Mouse (Mus musculus): Measurements from ENCODE around the gene Slc25a27. TPM values are rescaled to one million over a fixed set of nuclear protein-coding genes. Genes with fewer than 3 reads are reported as not detected.

The Slc25a27 gene
- total and polyA plus RNA-seq, 3 experiments, result 0.13 to 0.49 (median 0.40) TPM

- dilution Hi-C loops (cut with MboI; ENCODE audit: extremely low pct_ligation_motif_present, extremely low pct_unique_long_range_greater_than_20kb, low sequenced_read_pairs), result no loop called here
- Histone ChIP-seq H3K36me3 (replicated peaks in 1 of 2; ENCODE audit: control insufficient read depth in 1 of 2, insufficient read depth in 1 of 2, low read length in 1 of 2) (no peaks in the 10 kb centered on the region), H3K4me2 (ENCODE audit: insufficient read depth, low read depth, poor library complexity, severe bottlenecking) (no peak overlapping the region), H3K4me3 (replicated peaks in 1 of 3; ENCODE audit: low read depth in 2 of 3, low read length in 2 of 3, poor library complexity in 1 of 3) (no peak overlapping the region), H3K27ac (ENCODE audit: insufficient read depth, low read depth) (no peak overlapping the region), H3K27me3 (replicated peaks) (no peaks in the 10 kb centered on the region), H3K9ac (ENCODE audit: insufficient read depth, low read depth) (no peak overlapping the region), H3K4me1 (ENCODE audit: control insufficient read depth in 1 of 2, insufficient read depth in 2 of 2) (no peaks in the 10 kb centered on the region), H3K79me2 (replicated peaks; ENCODE audit: control insufficient read depth, extremely low read depth, insufficient read depth, poor library complexity, severe bottlenecking) (no peaks in the 10 kb centered on the region), H3K9me3 (replicated peaks; ENCODE audit: low read length) (peaks cover 24% of the 10 kb centered on the region)
- no peak for DNase-seq (ENCODE audit: extremely low read depth)
- in situ Hi-C loops (cut with MboI; ENCODE audit: low pct_ligation_motif_present, low pct_unique_long_range_greater_than_20kb, low sequenced_read_pairs), result loop anchor here (25.0 kb wide), 1 partner anchor 323 kb away; no protein-coding TSS in a partner anchor
- TF ChIP-seq JUND (conservative IDR thresholded peaks at IDR 0.05; ENCODE audit: low read depth, low read length) (no peak), MXI1 (IDR thresholded peaks at IDR 0.05; ENCODE audit: low read depth, low read length) (no peak), TCF12 (IDR thresholded peaks at IDR 0.05; ENCODE audit: low read depth, low read length) (no peak), RAD21 (IDR thresholded peaks at IDR 0.05; ENCODE audit: low read depth, low read length) (no peak), ZC3H11A (IDR thresholded peaks at IDR 0.05; ENCODE audit: low read depth, low read length) (no peak), ZKSCAN1 (IDR thresholded peaks at IDR 0.05; ENCODE audit: borderline replicate concordance, low read depth, low read length) (no peak), EP300 (IDR thresholded peaks at IDR 0.05; ENCODE audit: low read length) (no peak), RCOR1 (conservative IDR thresholded peaks at IDR 0.05; ENCODE audit: low read depth, low read length) (no peak), E2F4 (IDR thresholded peaks at IDR 0.05; ENCODE audit: insufficient replicate concordance, low read depth, low read length) (no peak)
Observed at GRCm38 (mm10) chr17:43714191-43714590, 47.2 kb upstream of the Slc25a27 start.

- H3K4me2 ChIP-seq (ENCODE audit: insufficient read depth, low read depth, poor library complexity, severe bottlenecking), result no peak overlapping the region
- H3K9ac ChIP-seq (ENCODE audit: insufficient read depth, low read depth), result no peak overlapping the region
- peaks cover 34% of the 10 kb centered on the region for H3K9me3 ChIP-seq (replicated peaks; ENCODE audit: low read length)
- in situ Hi-C loops (cut with MboI; ENCODE audit: low pct_ligation_motif_present, low pct_unique_long_range_greater_than_20kb, low sequenced_read_pairs), result loop anchor here (25.0 kb wide), 1 partner anchor 326 kb away; no protein-coding TSS in a partner anchor
- H3K4me1 ChIP-seq (ENCODE audit: control insufficient read depth in 1 of 2, insufficient read depth in 2 of 2), result no peaks in the 10 kb centered on the region
- TF ChIP-seq HCFC1 (IDR thresholded peaks at IDR 0.05; ENCODE audit: low read depth, low read length), result no peak
- TF ChIP-seq MAZ (IDR thresholded peaks at IDR 0.05; ENCODE audit: low read depth, low read length), result no peak
- no peak for TF ChIP-seq CHD1 (IDR thresholded peaks at IDR 0.05; ENCODE audit: low read depth, low read length)
- TF ChIP-seq MAFK (IDR thresholded peaks at IDR 0.05; ENCODE audit: insufficient replicate concordance, low read length), result no peak
- H3K27me3 ChIP-seq (replicated peaks), result no peaks in the 10 kb centered on the region
- no peak overlapping the region for H3K27ac ChIP-seq (ENCODE audit: insufficient read depth, low read depth)
- no peaks in the 10 kb centered on the region for H3K36me3 ChIP-seq (replicated peaks in 1 of 2; ENCODE audit: control insufficient read depth in 1 of 2, insufficient read depth in 1 of 2, low read length in 1 of 2)
- no peak overlapping the region for H3K4me3 ChIP-seq (replicated peaks in 1 of 3; ENCODE audit: low read depth in 2 of 3, low read length in 2 of 3, poor library complexity in 1 of 3)
- dilution Hi-C loops (cut with MboI; ENCODE audit: extremely low pct_ligation_motif_present, extremely low pct_unique_long_range_greater_than_20kb, low sequenced_read_pairs), result no loop called here
- H3K79me2 ChIP-seq (replicated peaks; ENCODE audit: control insufficient read depth, extremely low read depth, insufficient read depth, poor library complexity, severe bottlenecking), result no peaks in the 10 kb centered on the region
- no peak for DNase-seq (ENCODE audit: extremely low read depth)
Observed at GRCm38 (mm10) chr17:43711557-43712352, 44.7 kb upstream of the Slc25a27 start.
